Mouse (Mus musculus) heart, adult 2 months (tissue): ENCODE measurements around the gene Loxl3.

Experiments
- CTCF ChIP-seq: fragments of 200-600 bp; IDR thresholded peaks from 2 replicates; pipeline ENCODE4 v1.8.1; 2022; ENCODE audit warnings: antibody characterized with exemption, mild to moderate bottlenecking, moderate library complexity
- EP300 ChIP-seq: fragments of 200-500 bp; IDR thresholded peaks from 2 replicates; pipeline ENCODE4 v1.6.1; 2011; ENCODE audit warnings: low read depth, low read length, control low read depth; ENCODE audit not compliant: insufficient read depth

DNA sequence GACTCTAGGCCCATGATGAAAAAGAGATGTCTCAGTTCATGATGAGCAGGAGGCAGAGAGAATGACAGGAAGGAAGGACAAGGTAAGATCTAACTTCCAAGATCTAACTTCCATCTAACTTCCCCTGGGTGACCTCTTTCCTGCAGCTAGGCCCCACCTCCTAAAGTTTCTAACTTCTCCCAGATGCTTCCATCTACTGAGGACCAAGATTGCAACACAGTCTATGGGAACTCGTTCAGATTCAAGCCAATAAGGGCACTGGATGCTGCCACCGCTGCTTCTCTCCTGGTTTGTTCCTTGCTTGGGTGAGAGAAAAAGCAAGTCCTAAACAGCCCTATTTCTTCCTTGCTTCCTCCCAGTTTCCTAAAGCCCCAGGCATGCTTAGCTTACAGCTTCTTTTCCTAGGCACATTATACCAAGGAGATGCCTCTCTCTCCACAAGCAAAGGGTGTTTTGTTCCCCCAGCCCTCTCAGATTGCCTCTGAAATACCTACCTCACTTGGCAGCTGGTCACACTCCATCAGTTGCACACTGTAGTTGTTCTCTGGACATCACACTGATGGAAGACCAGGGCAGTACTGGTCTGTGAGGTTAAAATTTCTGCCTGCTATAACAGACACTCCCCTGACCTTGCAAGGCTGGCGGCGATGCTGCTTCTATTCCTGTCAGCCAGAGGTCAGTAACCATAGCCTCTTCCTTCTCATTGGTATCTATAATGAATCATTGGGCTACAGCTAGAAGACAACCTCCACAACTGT, 13.0 kb upstream of the Loxl3 start:
- TF ChIP-seq EP300 (no peak), CTCF (no peak)
